Mouse (Mus musculus) MEL (cell line): ENCODE measurements around the gene Tnrc6c. TPM values are rescaled to one million over a fixed set of nuclear protein-coding genes. Genes with fewer than 3 reads are reported as not detected.

ENCODE experiments used
- DNase-seq: peaks from one replicate; pipeline ENCODE4 v3.0.0; 2011; ENCODE audit warnings: low read depth, low spot score
- H3K27ac ChIP-seq: 2 replicates; pipeline ENCODE4 v1.5.1; 2012; ENCODE audit warnings: low read depth, mild to moderate bottlenecking, control low read depth, low read length, moderate library complexity; ENCODE audit not compliant: control insufficient read depth
- H3K27me3 ChIP-seq, 2 experiments: fragments of 150-350 bp in 1 of 2; sonication (generic) in 1 of 2; 2 replicates each; pipeline ENCODE4 v1.6.1; 2012; ENCODE audit warnings: low read length in 2 of 2, mild to moderate bottlenecking in 2 of 2, improper control_type of control experiment in 1 of 2, moderate library complexity in 1 of 2; ENCODE audit not compliant: insufficient read depth in 2 of 2, control insufficient read depth in 1 of 2
- H3K36me3 ChIP-seq, 2 experiments: 2 replicates each; pipeline ENCODE4 v1.6.1; 2012 to 2014; ENCODE audit warnings: low read length in 2 of 2, improper control_type of control experiment in 1 of 2, inconsistent platforms in 1 of 2, mild to moderate bottlenecking in 1 of 2; ENCODE audit not compliant: insufficient read depth in 2 of 2, control insufficient read depth in 1 of 2
- H3K4me1 ChIP-seq, 2 experiments: fragments of 150-350 bp in 1 of 2; sonication (generic) in 1 of 2; 2 replicates each; pipeline ENCODE4 v1.6.1; 2012; ENCODE audit warnings: low read length in 2 of 2, improper control_type of control experiment in 1 of 2, mild to moderate bottlenecking in 1 of 2; ENCODE audit not compliant: insufficient read depth in 2 of 2, control insufficient read depth in 1 of 2
- H3K4me3 ChIP-seq, 2 experiments: fragments of 150-350 bp in 1 of 2; sonication (generic) in 1 of 2; 2 replicates each; pipeline ENCODE4 v1.5.1; 2012; ENCODE audit warnings: low read depth in 2 of 2, low read length in 2 of 2, mild to moderate bottlenecking in 2 of 2, moderate library complexity in 2 of 2, control low read depth in 1 of 2, improper control_type of control experiment in 1 of 2; ENCODE audit not compliant: control insufficient read depth in 1 of 2, insufficient read depth in 1 of 2
- H3K79me2 ChIP-seq: 2 replicates; pipeline ENCODE4 v1.6.1; 2012; ENCODE audit warnings: mild to moderate bottlenecking, low read length, moderate library complexity; ENCODE audit not compliant: control insufficient read depth, poor library complexity, insufficient read depth
- H3K9ac ChIP-seq: 2 replicates; pipeline ENCODE4 v1.6.1; 2012; ENCODE audit warnings: low read depth, mild to moderate bottlenecking, control low read depth, low read length, moderate library complexity; ENCODE audit not compliant: control insufficient read depth, poor library complexity, severe bottlenecking
- H3K9me3 ChIP-seq: fragments of 150-350 bp; sonication (generic); replicated peaks from 2 replicates; pipeline ENCODE4 v1.6.1; 2012; ENCODE audit warnings: mild to moderate bottlenecking, low read length, improper control_type of control experiment, moderate library complexity; ENCODE audit not compliant: insufficient read depth
- BHLHE40 ChIP-seq: IDR thresholded peaks from 2 replicates; pipeline ENCODE4 v1.6.1; 2012; ENCODE audit warnings: low read depth, mild to moderate bottlenecking, inconsistent platforms, low read length, improper control_type of control experiment, borderline replicate concordance
- CHD1 ChIP-seq: IDR thresholded peaks from 2 replicates; pipeline ENCODE4 v1.6.1; 2012; ENCODE audit warnings: low read depth, mild to moderate bottlenecking, inconsistent platforms, low read length, improper control_type of control experiment
- CHD2 ChIP-seq: IDR thresholded peaks from 2 replicates; pipeline ENCODE4 v1.6.1; 2011; ENCODE audit warnings: low read length, improper control_type of control experiment
- ELF1 ChIP-seq: IDR thresholded peaks from 2 replicates; pipeline ENCODE4 v1.6.1; 2014; ENCODE audit warnings: low read depth, mild to moderate bottlenecking, inconsistent platforms, low read length, improper control_type of control experiment, moderate library complexity
- EP300 ChIP-seq, 2 experiments: IDR thresholded peaks; 2 replicates each; pipeline ENCODE4 v1.6.1; 2011; ENCODE audit warnings: improper control_type of control experiment in 2 of 2, low read length in 2 of 2, low read depth in 1 of 2, mild to moderate bottlenecking in 1 of 2
- ETS1 ChIP-seq: IDR thresholded peaks from 2 replicates; pipeline ENCODE4 v1.6.1; 2012; ENCODE audit warnings: low read depth, mild to moderate bottlenecking, inconsistent platforms, low read length, improper control_type of control experiment, moderate library complexity
- GATA1 ChIP-seq: IDR thresholded peaks from 2 replicates; pipeline ENCODE4 v1.6.1; 2011; ENCODE audit warnings: low read depth, low read length, improper control_type of control experiment
- HCFC1 ChIP-seq: IDR thresholded peaks from 2 replicates; pipeline ENCODE4 v1.6.1; 2012; ENCODE audit warnings: low read depth, mild to moderate bottlenecking, inconsistent platforms, low read length, improper control_type of control experiment, moderate library complexity
- MAZ ChIP-seq: IDR thresholded peaks from 2 replicates; pipeline ENCODE4 v1.6.1; 2012; ENCODE audit warnings: low read depth, mild to moderate bottlenecking, inconsistent platforms, low read length, improper control_type of control experiment
- MEF2A ChIP-seq: IDR thresholded peaks from 2 replicates; pipeline ENCODE4 v1.6.1; 2014; ENCODE audit warnings: low read depth, mild to moderate bottlenecking, inconsistent platforms, low read length, improper control_type of control experiment; ENCODE audit not compliant: poor library complexity, insufficient replicate concordance, severe bottlenecking; ENCODE audit errors: extremely low read depth
- MYC ChIP-seq: IDR thresholded peaks from 2 replicates; pipeline ENCODE4 v1.6.1; 2011; ENCODE audit warnings: low read depth, mild to moderate bottlenecking, low read length, improper control_type of control experiment, moderate library complexity
- POLR2A ChIP-seq, 2 experiments: IDR thresholded peaks; 2 replicates each; pipeline ENCODE4 v1.6.1; 2011 to 2012; ENCODE audit warnings: low read length in 2 of 2, mild to moderate bottlenecking in 2 of 2, control low read depth in 1 of 2, improper control_type of control experiment in 1 of 2, low read depth in 1 of 2, moderate library complexity in 1 of 2; ENCODE audit not compliant: control insufficient read depth in 1 of 2, insufficient read depth in 1 of 2, poor library complexity in 1 of 2
- RAD21 ChIP-seq: IDR thresholded peaks from 2 replicates; pipeline ENCODE4 v1.6.1; 2011; ENCODE audit warnings: mild to moderate bottlenecking, low read depth, low read length, improper control_type of control experiment
- RCOR1 ChIP-seq: IDR thresholded peaks from 2 replicates; pipeline ENCODE4 v1.6.1; 2012; ENCODE audit warnings: low read depth, mild to moderate bottlenecking, inconsistent platforms, low read length, improper control_type of control experiment
- SMC3 ChIP-seq: IDR thresholded peaks from 2 replicates; pipeline ENCODE4 v1.6.1; 2011; ENCODE audit warnings: low read depth, low read length, improper control_type of control experiment
- TBP ChIP-seq: IDR thresholded peaks from 2 replicates; pipeline ENCODE4 v1.8.0; 2011; ENCODE audit warnings: low read depth, low read length, improper control_type of control experiment
- TCF12 ChIP-seq: IDR thresholded peaks from 2 replicates; pipeline ENCODE4 v1.6.1; 2014; ENCODE audit warnings: low read depth, mild to moderate bottlenecking, inconsistent platforms, low read length, improper control_type of control experiment, moderate library complexity
- USF1 ChIP-seq: IDR thresholded peaks from 2 replicates; pipeline ENCODE4 v1.6.1; 2014; ENCODE audit warnings: low read depth, mild to moderate bottlenecking, inconsistent platforms, low read length, improper control_type of control experiment, moderate library complexity
- USF2 ChIP-seq, 2 experiments: IDR thresholded peaks; 2 replicates each; pipeline ENCODE4 v1.6.1; 2011 to 2012; ENCODE audit warnings: improper control_type of control experiment in 2 of 2, low read length in 2 of 2, borderline replicate concordance in 1 of 2, inconsistent platforms in 1 of 2, low read depth in 1 of 2, mild to moderate bottlenecking in 1 of 2; ENCODE audit not compliant: insufficient read depth in 1 of 2
- ZMIZ1 ChIP-seq: IDR thresholded peaks from 2 replicates; pipeline ENCODE4 v1.6.1; 2012; ENCODE audit warnings: low read depth, mild to moderate bottlenecking, inconsistent platforms, low read length, improper control_type of control experiment, moderate library complexity
- ZNF384 ChIP-seq: IDR thresholded peaks from 2 replicates; pipeline ENCODE4 v1.6.1; 2012; ENCODE audit warnings: low read depth, mild to moderate bottlenecking, inconsistent platforms, low read length, improper control_type of control experiment
- polyA plus RNA-seq, 2 experiments: library from polyadenylated mRNA; stranded (reverse) in 1 of 2; unstranded in 1 of 2; fragments of >175 nt in 1 of 2; fragments of >200 nt in 1 of 2; gene quantifications; 2 replicates each; pipeline versions ENCODE4 v1.2.1 to v1.2.4; 2012; ENCODE audit warnings: low replicate concordance in 2 of 2, low read depth in 1 of 2; ENCODE audit not compliant: insufficient read length in 2 of 2, insufficient read depth in 1 of 2, missing spikeins in 1 of 2
- total RNA-seq: library from RNA; depleted of rRNA; stranded (reverse); fragments of 300-350 nt; gene quantifications from 2 replicates; pipeline ENCODE4 v1.2.3, GENCODE M21; 2012

Tnrc6c gene
- total and polyA plus RNA-seq, 3 experiments, result 16.0 to 19.1 TPM; not detected in 1

- Histone ChIP-seq H3K4me1 (peaks cover 3 to 8% of the 10 kb centered on the region in 2 experiments; a peak in 2 of 4 replicates), H3K36me3 (no peaks in the 10 kb centered on the region; a peak in 2 of 4 replicates), H3K9me3 (no peaks in the 10 kb centered on the region), H3K27me3 (no peaks in the 10 kb centered on the region), H3K4me3 (no peak overlapping the region)
- no peak for TF ChIP-seq BHLHE40
- no peak for TF ChIP-seq POLR2A (IDR thresholded peaks at IDR 0.05; ENCODE audit: control insufficient read depth in 1 of 2, insufficient read depth in 1 of 2, low read depth in 1 of 2, low read length in 2 of 2, poor library complexity in 1 of 2)
- TF ChIP-seq EP300 (IDR thresholded peaks at IDR 0.05; ENCODE audit: low read depth in 1 of 2, low read length in 2 of 2), result no peak
- TF ChIP-seq HCFC1, result no peak
- TF ChIP-seq ZMIZ1, result no peak
- no peak for TF ChIP-seq ELF1
- no peak for TF ChIP-seq RAD21
- TF ChIP-seq MYC, result no peak
- no peak for TF ChIP-seq CHD1
- TF ChIP-seq ZNF384, result no peak
- TF ChIP-seq CHD2, result no peak
- no peak for TF ChIP-seq TCF12
- TF ChIP-seq MAZ, result no peak
- no peak for TF ChIP-seq TBP
- no peak for TF ChIP-seq USF2 (IDR thresholded peaks at IDR 0.05; ENCODE audit: borderline replicate concordance in 1 of 2, insufficient read depth in 1 of 2, low read depth in 1 of 2, low read length in 2 of 2)
- TF ChIP-seq, all 39 proteins: peak for 0
- H3K9ac ChIP-seq, result no peak overlapping the region
- no peak for DNase-seq
- peaks cover 16% of the 10 kb centered on the region for H3K79me2 ChIP-seq
- no peak overlapping the region for H3K27ac ChIP-seq
Observed at GRCm38 (mm10) chr11:117774925-117775324, 120.8 kb downstream of the Tnrc6c start.

GRCm38 (mm10) chr11:117775540-117775939 lies 121.5 kb downstream of the Tnrc6c start:
- Histone ChIP-seq H3K27ac (no peak overlapping the region), H3K79me2 (peaks cover 20% of the 10 kb centered on the region), H3K4me3 (no peak overlapping the region), H3K9me3 (no peaks in the 10 kb centered on the region), H3K4me1 (peaks cover 3 to 8% of the 10 kb centered on the region in 2 experiments; a peak in 2 of 4 replicates), H3K27me3 (no peaks in the 10 kb centered on the region), H3K36me3 (no peaks in the 10 kb centered on the region; a peak in 2 of 4 replicates), H3K9ac (no peak overlapping the region)
- no peak for DNase-seq
- no peak for TF ChIP-seq GATA1
- no peak for TF ChIP-seq ETS1
- TF ChIP-seq HCFC1, result no peak
- no peak for TF ChIP-seq SMC3
- no peak for TF ChIP-seq MEF2A
- no peak for TF ChIP-seq USF2 (IDR thresholded peaks at IDR 0.05; ENCODE audit: borderline replicate concordance in 1 of 2, insufficient read depth in 1 of 2, low read depth in 1 of 2, low read length in 2 of 2)
- TF ChIP-seq ZMIZ1, result no peak
- no peak for TF ChIP-seq RCOR1
- TF ChIP-seq USF1, result no peak
